Mouse (Mus musculus): ENCODE measurements at regions not wholly inside any gene's neighbourhood (a gene's known extent, or its start where the extent isn't known, plus 50 kb on each side); places are given as distances from the start of the nearest gene placed in this dataset.

- no peaks in the 10 kb centered on the region for H3K4me1 ChIP-seq (ENCODE audit: control insufficient read depth in 2 of 2, insufficient read depth in 2 of 2, low read length in 2 of 2)
- H3K4me3 ChIP-seq (ENCODE audit: control insufficient read depth in 1 of 2, insufficient read depth in 1 of 2, low read depth in 1 of 2, low read length in 2 of 2), result no peak overlapping the region
- no peak overlapping the region for H3K9ac ChIP-seq (ENCODE audit: low read length)
- H3K4me2 ChIP-seq (ENCODE audit: low read length), result no peak overlapping the region
- H3K9me3 ChIP-seq (ENCODE audit: control insufficient read depth, low read length), result peaks cover 4% of the 10 kb centered on the region; the same call in 1 of the 2 replicates
- 75% methylated on average over 2 of the region's 2 CpGs for WGBS
- H3K27ac ChIP-seq (replicated peaks in 1 of 2; ENCODE audit: control insufficient read depth in 1 of 2, insufficient read depth in 1 of 2, low read depth in 2 of 2, low read length in 2 of 2), result no peak overlapping the region
- no peak for ATAC-seq (ENCODE audit: insufficient number of reproducible peaks, insufficient read depth, low FRiP score, low read depth)
- no peaks in the 10 kb centered on the region for H3K36me3 ChIP-seq (ENCODE audit: control insufficient read depth, insufficient read depth, low read length)
- no peaks in the 10 kb centered on the region for H3K27me3 ChIP-seq (ENCODE audit: control insufficient read depth, insufficient read depth, low read length)
Measured at GRCm38 (mm10) chr16:54440932-54441331, 856.9 kb downstream of the Zpld1 start.

GRCm38 (mm10) chr16:54406638-54407037 lies 891.1 kb downstream of the Zpld1 start:
- H3K4me2 ChIP-seq (ENCODE audit: low read length), result no peak overlapping the region
- H3K9me3 ChIP-seq (ENCODE audit: control insufficient read depth, low read length), result no peaks in the 10 kb centered on the region
- no peaks in the 10 kb centered on the region for H3K36me3 ChIP-seq (ENCODE audit: control insufficient read depth, insufficient read depth, low read length)
- H3K4me1 ChIP-seq (ENCODE audit: control insufficient read depth in 2 of 2, insufficient read depth in 2 of 2, low read length in 2 of 2), result no peaks in the 10 kb centered on the region
- H3K27ac ChIP-seq (replicated peaks in 1 of 2; ENCODE audit: control insufficient read depth in 1 of 2, insufficient read depth in 1 of 2, low read depth in 2 of 2, low read length in 2 of 2), result no peak overlapping the region
- no peaks in the 10 kb centered on the region for H3K27me3 ChIP-seq (ENCODE audit: control insufficient read depth, insufficient read depth, low read length)
- no peak overlapping the region for H3K9ac ChIP-seq (ENCODE audit: low read length)
- H3K4me3 ChIP-seq (ENCODE audit: control insufficient read depth in 1 of 2, insufficient read depth in 1 of 2, low read depth in 1 of 2, low read length in 2 of 2), result no peak overlapping the region
- 77% methylated on average over 3 of the region's 3 CpGs for WGBS
- ATAC-seq (ENCODE audit: insufficient number of reproducible peaks, insufficient read depth, low FRiP score, low read depth), result no peak

- Histone ChIP-seq H3K36me3 (ENCODE audit: control insufficient read depth, insufficient read depth, low read length) (no peaks in the 10 kb centered on the region), H3K9ac (ENCODE audit: low read length) (no peak overlapping the region), H3K4me1 (ENCODE audit: control insufficient read depth in 2 of 2, insufficient read depth in 2 of 2, low read length in 2 of 2) (no peaks in the 10 kb centered on the region), H3K4me2 (ENCODE audit: low read length) (no peak overlapping the region), H3K4me3 (ENCODE audit: control insufficient read depth in 1 of 2, insufficient read depth in 1 of 2, low read depth in 1 of 2, low read length in 2 of 2) (no peak overlapping the region), H3K27me3 (ENCODE audit: control insufficient read depth, insufficient read depth, low read length) (no peaks in the 10 kb centered on the region), H3K9me3 (ENCODE audit: control insufficient read depth, low read length) (no peaks in the 10 kb centered on the region), H3K27ac (replicated peaks in 1 of 2; ENCODE audit: control insufficient read depth in 1 of 2, insufficient read depth in 1 of 2, low read depth in 2 of 2, low read length in 2 of 2) (no peak overlapping the region)
- no peak for ATAC-seq (ENCODE audit: insufficient number of reproducible peaks, insufficient read depth, low FRiP score, low read depth)
- 65% methylated on average over 3 of the region's 3 CpGs for WGBS
Measured at GRCm38 (mm10) chr16:54384019-54384418, 913.8 kb downstream of the Zpld1 start.

DNA sequence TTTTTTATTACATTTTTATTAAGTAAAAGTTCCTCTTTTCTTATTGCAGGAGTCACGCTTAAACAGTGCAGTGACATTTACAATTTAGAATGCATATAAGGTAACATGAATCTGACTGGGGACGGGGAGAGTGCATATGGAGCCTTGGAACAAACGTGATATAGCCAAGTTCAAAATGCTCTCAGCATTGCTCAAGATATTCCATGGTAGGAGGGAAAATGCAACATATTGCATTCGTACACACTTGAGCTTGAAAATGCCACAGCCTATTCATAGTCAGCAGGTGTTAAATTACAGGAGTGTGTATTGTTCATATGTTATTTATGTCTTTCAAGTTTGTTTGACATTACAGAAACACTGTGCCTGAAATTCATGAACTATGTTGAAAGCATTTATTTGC lies 922.8 kb downstream of the Zpld1 start:
- H3K4me3 ChIP-seq (ENCODE audit: control insufficient read depth in 1 of 2, insufficient read depth in 1 of 2, low read depth in 1 of 2, low read length in 2 of 2), result no peak overlapping the region
- no peaks in the 10 kb centered on the region for H3K9me3 ChIP-seq (ENCODE audit: control insufficient read depth, low read length)
- no peaks in the 10 kb centered on the region for H3K36me3 ChIP-seq (ENCODE audit: control insufficient read depth, insufficient read depth, low read length)
- no peak for ATAC-seq (ENCODE audit: insufficient number of reproducible peaks, insufficient read depth, low FRiP score, low read depth)
- H3K27ac ChIP-seq (replicated peaks in 1 of 2; ENCODE audit: control insufficient read depth in 1 of 2, insufficient read depth in 1 of 2, low read depth in 2 of 2, low read length in 2 of 2), result no peak overlapping the region
- 67% methylated on average over 4 of the region's 4 CpGs for WGBS
- no peak overlapping the region for H3K4me2 ChIP-seq (ENCODE audit: low read length)
- no peaks in the 10 kb centered on the region for H3K4me1 ChIP-seq (ENCODE audit: control insufficient read depth in 2 of 2, insufficient read depth in 2 of 2, low read length in 2 of 2)
- no peaks in the 10 kb centered on the region for H3K27me3 ChIP-seq (ENCODE audit: control insufficient read depth, insufficient read depth, low read length)
- no peak overlapping the region for H3K9ac ChIP-seq (ENCODE audit: low read length)

DNA sequence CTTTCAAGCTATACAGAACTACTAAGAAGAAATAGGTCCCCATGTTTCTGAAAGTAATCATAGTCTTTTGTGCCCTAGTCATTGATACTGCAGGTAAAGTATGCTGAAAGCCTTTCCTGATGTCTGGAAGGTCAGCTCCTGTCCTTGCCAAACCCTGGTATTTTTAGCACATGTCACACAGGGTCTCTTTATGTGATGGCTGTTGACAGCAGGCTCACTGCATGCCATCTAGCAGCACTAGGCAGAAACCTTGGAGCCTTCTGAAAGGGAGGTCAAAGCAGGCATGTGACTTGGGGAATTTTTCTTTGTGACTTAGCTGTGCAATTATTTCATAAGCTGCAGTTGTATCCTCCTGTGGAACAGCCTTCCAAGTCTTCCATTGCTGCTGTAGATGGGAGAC lies 943.4 kb downstream of the Zpld1 start:
- ATAC-seq (ENCODE audit: insufficient number of reproducible peaks, insufficient read depth, low FRiP score, low read depth), result peak; percentile 85
- H3K9ac ChIP-seq (ENCODE audit: low read length), result no peak overlapping the region
- H3K4me3 ChIP-seq (ENCODE audit: control insufficient read depth in 1 of 2, insufficient read depth in 1 of 2, low read depth in 1 of 2, low read length in 2 of 2), result no peak overlapping the region
- H3K9me3 ChIP-seq (ENCODE audit: control insufficient read depth, low read length), result no peaks in the 10 kb centered on the region
- H3K27ac ChIP-seq (replicated peaks in 1 of 2; ENCODE audit: control insufficient read depth in 1 of 2, insufficient read depth in 1 of 2, low read depth in 2 of 2, low read length in 2 of 2), result peak overlapping the region; percentile 88 to 90
- peaks cover 3 to 5% of the 10 kb centered on the region in 2 experiments; a peak in 2 of 4 replicates for H3K4me1 ChIP-seq (ENCODE audit: control insufficient read depth in 2 of 2, insufficient read depth in 2 of 2, low read length in 2 of 2)
- 0 out of 2 replicates have a peak overlapping the region, but pooled peaks have one; percentile 9 for H3K4me2 ChIP-seq (ENCODE audit: low read length)
- H3K36me3 ChIP-seq (ENCODE audit: control insufficient read depth, insufficient read depth, low read length), result no peaks in the 10 kb centered on the region
- no peaks in the 10 kb centered on the region for H3K27me3 ChIP-seq (ENCODE audit: control insufficient read depth, insufficient read depth, low read length)

- Histone ChIP-seq H3K36me3 (ENCODE audit: control insufficient read depth, insufficient read depth, low read length) (no peaks in the 10 kb centered on the region), H3K9me3 (ENCODE audit: control insufficient read depth, low read length) (no peaks in the 10 kb centered on the region), H3K4me1 (ENCODE audit: control insufficient read depth in 2 of 2, insufficient read depth in 2 of 2, low read length in 2 of 2) (no peaks in the 10 kb centered on the region), H3K27ac (replicated peaks in 1 of 2; ENCODE audit: control insufficient read depth in 1 of 2, insufficient read depth in 1 of 2, low read depth in 2 of 2, low read length in 2 of 2) (no peak overlapping the region), H3K4me2 (ENCODE audit: low read length) (no peak overlapping the region), H3K27me3 (ENCODE audit: control insufficient read depth, insufficient read depth, low read length) (no peaks in the 10 kb centered on the region), H3K9ac (ENCODE audit: low read length) (no peak overlapping the region), H3K4me3 (ENCODE audit: control insufficient read depth in 1 of 2, insufficient read depth in 1 of 2, low read depth in 1 of 2, low read length in 2 of 2) (no peak overlapping the region)
- no peak for ATAC-seq (ENCODE audit: insufficient number of reproducible peaks, insufficient read depth, low FRiP score, low read depth)
Measured at GRCm38 (mm10) chr16:54348814-54349213, 949.0 kb downstream of the Zpld1 start.

GRCm38 (mm10) chr16:54346086-54346789 lies 951.5 kb downstream of the Zpld1 start:
- WGBS, result 39% methylated on average over 2 of the region's 2 CpGs
- Histone ChIP-seq H3K4me1 (ENCODE audit: control insufficient read depth in 2 of 2, insufficient read depth in 2 of 2, low read length in 2 of 2) (no peaks in the 10 kb centered on the region), H3K4me3 (ENCODE audit: control insufficient read depth in 1 of 2, insufficient read depth in 1 of 2, low read depth in 1 of 2, low read length in 2 of 2) (no peak overlapping the region), H3K9me3 (ENCODE audit: control insufficient read depth, low read length) (no peaks in the 10 kb centered on the region), H3K36me3 (ENCODE audit: control insufficient read depth, insufficient read depth, low read length) (no peaks in the 10 kb centered on the region), H3K9ac (ENCODE audit: low read length) (no peak overlapping the region), H3K27ac (replicated peaks in 1 of 2; ENCODE audit: control insufficient read depth in 1 of 2, insufficient read depth in 1 of 2, low read depth in 2 of 2, low read length in 2 of 2) (no peak overlapping the region), H3K4me2 (ENCODE audit: low read length) (no peak overlapping the region), H3K27me3 (ENCODE audit: control insufficient read depth, insufficient read depth, low read length) (no peaks in the 10 kb centered on the region)
- ATAC-seq (ENCODE audit: insufficient number of reproducible peaks, insufficient read depth, low FRiP score, low read depth), result no peak
